ENCODE assay signal across 9 mouse cellular contexts in the genomic region with DNA sequence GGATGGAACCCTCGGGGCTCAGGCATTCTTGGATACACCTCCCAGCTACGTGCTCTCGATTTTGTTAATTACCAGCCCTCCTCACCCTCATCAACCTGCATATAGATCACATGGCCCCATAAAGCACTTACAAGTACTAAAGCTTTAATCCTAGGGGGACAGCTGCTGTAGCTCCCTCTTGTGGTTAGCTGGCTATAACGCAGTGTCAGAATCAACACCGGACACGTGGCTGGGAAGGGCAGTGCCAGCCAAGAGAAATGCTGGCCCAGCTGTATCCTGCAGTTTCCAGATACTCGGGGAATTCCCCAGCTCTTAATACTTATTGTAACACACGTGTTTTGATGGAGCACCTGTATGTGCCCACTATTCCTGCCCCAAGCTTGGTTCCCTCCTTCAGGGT. TPM values are rescaled to one million over a fixed set of nuclear protein-coding genes. Genes with fewer than 3 reads are reported as not detected.
DNase-seq lines count a peak whose midpoint lies in the region; ATAC-seq and TF ChIP-seq lines count a peak whose summit lies in the region.
"Had no signal": no experiment of that assay in that cellular context is flagged by ENCODE, and none has a peak within 500 bp of the region (broad histone marks: within the 10 kb centered on the region; RNA-seq: fewer than 3 reads in every experiment).

No protein-coding gene starts in this region.

- in situ Hi-C loops in Patski (cut with MboI; ENCODE audit: low pct_unique_long_range_greater_than_20kb): no loop called here

- H3K4me1 ChIP-seq in heart, postnatal 0 days (ENCODE audit: control insufficient read depth, insufficient read depth): no peaks in the 10 kb centered on the region
- H3K4me1 ChIP-seq in lung, embryonic 14.5 days (ENCODE audit: insufficient read depth): no peaks in the 10 kb centered on the region

- no peak overlapping the region for H3K4me3 ChIP-seq in heart, postnatal 0 days (ENCODE audit: low read depth, low read length)
- H3K4me3 ChIP-seq in lung, embryonic 14.5 days (ENCODE audit: low read depth, low read length): no peak overlapping the region
- H3K4me3 ChIP-seq: limb, embryonic 15.5 days had no signal

- CTCF ChIA-PET in Patski (lab: Charles Lee): interaction anchor here (0.6 to 2.8 kb wide), 26 partner anchors 8 to 625 kb away, joined by 3 to 20 read pairs (median 4); a partner anchor contains a TSS

- H3K4me2 ChIP-seq in heart, postnatal 0 days (ENCODE audit: low read depth, low read length): no peak overlapping the region
- no peak overlapping the region for H3K4me2 ChIP-seq in lung, embryonic 14.5 days
- H3K4me2 ChIP-seq: limb, embryonic 15.5 days had no signal

- POLR2A ChIA-PET in Patski (lab: Charles Lee): interaction anchor here (0.9 kb wide), 1 partner anchor 58 kb away, joined by 4 read pairs; a partner anchor contains a TSS

- no peaks in the 10 kb centered on the region for H3K9me3 ChIP-seq in heart, postnatal 0 days (replicated peaks; ENCODE audit: control insufficient read depth, low read length)
- no peaks in the 10 kb centered on the region for H3K9me3 ChIP-seq in lung, embryonic 14.5 days (ENCODE audit: low read depth, low read length)
- H3K9me3 ChIP-seq: limb, embryonic 15.5 days had no signal

- H3K27me3 ChIP-seq in Patski: no peaks in the 10 kb centered on the region
- H3K27me3 ChIP-seq in heart, postnatal 0 days (ENCODE audit: control insufficient read depth, insufficient read depth, low read length): no peaks in the 10 kb centered on the region
- H3K27me3 ChIP-seq in lung, embryonic 14.5 days (ENCODE audit: insufficient read depth, low read length): no peaks in the 10 kb centered on the region
- H3K27me3 ChIP-seq: limb, embryonic 15.5 days had no signal

- H3K27ac ChIP-seq in heart, postnatal 0 days (ENCODE audit: low read depth): no peak overlapping the region
- no peak overlapping the region for H3K27ac ChIP-seq in lung, embryonic 14.5 days (ENCODE audit: low read depth)
- H3K27ac ChIP-seq: limb, embryonic 15.5 days had no signal

- H3K36me3 ChIP-seq in heart, postnatal 0 days (replicated peaks; ENCODE audit: control insufficient read depth, insufficient read depth, low read length): peaks cover 55% of the 10 kb centered on the region
- peaks cover 73% of the 10 kb centered on the region for H3K36me3 ChIP-seq in lung, embryonic 14.5 days (ENCODE audit: insufficient read depth)

- ATAC-seq in CD4-positive, CD25-positive, alpha-beta regulatory T cell, adult 4 months: no peak
- peak; percentile 71 for ATAC-seq in Patski
- peak; percentile 57 for ATAC-seq in heart, postnatal 0 days (ENCODE audit: insufficient read depth, low read depth)
- ATAC-seq in lung, embryonic 14.5 days (ENCODE audit: insufficient read depth): peak; percentile 42; the same call in 1 of the 2 replicates

- H3K9ac ChIP-seq in heart, postnatal 0 days (replicated peaks; ENCODE audit: low read depth, low read length): no peak overlapping the region
- no peak overlapping the region for H3K9ac ChIP-seq in lung, embryonic 14.5 days
- H3K9ac ChIP-seq: limb, embryonic 15.5 days had no signal

- no peak for TF ChIP-seq EP300 in heart, postnatal 0 days (IDR thresholded peaks at IDR 0.05; ENCODE audit: low read depth)

- 37% methylated on average over 8 of the region's 8 CpGs for WGBS in heart, postnatal 0 days
- 58% methylated on average over 8 of the region's 8 CpGs for WGBS in lung, embryonic 14.5 days

- peak; percentile 51 for DNase-seq in CD4-positive, CD25-positive, alpha-beta regulatory T cell, adult 2 months (ENCODE audit: low read depth, low spot score)
- DNase-seq in Patski (ENCODE audit: low read depth, low spot score): peak; percentile 54
- DNase-seq in embryo, embryonic 9.5 days (ENCODE audit: extremely low spot score): peak; percentile 36
- peak; percentile 68 for DNase-seq in heart, postnatal 0 days (ENCODE audit: low spot score)
- peak; percentile 72 for DNase-seq in kidney, postnatal 10 days
- peak; percentile 74 for DNase-seq in lung, embryonic 14.5 days
- DNase-seq in ovary, postnatal 14 days (ENCODE audit: low spot score): peak; percentile 65

- TF ChIP-seq CTCF in Patski (IDR thresholded peaks at IDR 0.05): no peak
- peak; percentile 88 for TF ChIP-seq CTCF in heart, postnatal 0 days (IDR thresholded peaks at IDR 0.05; ENCODE audit: low read depth)
- TF ChIP-seq CTCF in lung, embryonic 14.5 days (IDR thresholded peaks at IDR 0.05; ENCODE audit: low read depth): peak; percentile 80

RNA-seq across cellular contexts. Expression of a gene that starts 58.0 kb away (rescaled TPM):
- polyA plus RNA-seq in CD4-positive, CD25-positive, alpha-beta regulatory T cell, adult 4 months (2017; shearing (Covaris generic)): 1 to 10 TPM; 1.2 to 1.6 TPM
- 23.1 TPM for polyA plus RNA-seq in Patski (2021)
- total RNA-seq in heart, postnatal 0 days (2014; rRNA removed; ENCODE audit: low replicate concordance): 0.58 and 3.1 TPM in 2 replicates
- polyA plus RNA-seq in heart, postnatal 0 days (2015; fragmentation: Nextera tagmentation; extraction: Ambion mirVana): 1.4 TPM in 2 replicates
- 3.5 and 4.6 TPM in 2 replicates for polyA plus RNA-seq in lung, embryonic 14.5 days (2014; fragmentation: Nextera tagmentation; extraction: Ambion mirVana)
